Mouse (Mus musculus) c-Kit-positive CD71-negative TER-119-negative erythroid progenitor cells, embryonic 14.5 days (primary cell): ENCODE results near the gene Slc32a1.
A peak's percentile ranks its signal among the peaks of the same experiment; 100 is the strongest.

Experiments
- DNase-seq: peaks from one replicate; pipeline ENCODE4 v3.0.0-alpha.2; 2013; ENCODE audit warnings: low read depth

Gene Slc32a1

GRCm38 (mm10) chr2:158612671-158613250 lies 2.2 kb downstream of the Slc32a1 start:
- no peak for DNase-seq

DNA sequence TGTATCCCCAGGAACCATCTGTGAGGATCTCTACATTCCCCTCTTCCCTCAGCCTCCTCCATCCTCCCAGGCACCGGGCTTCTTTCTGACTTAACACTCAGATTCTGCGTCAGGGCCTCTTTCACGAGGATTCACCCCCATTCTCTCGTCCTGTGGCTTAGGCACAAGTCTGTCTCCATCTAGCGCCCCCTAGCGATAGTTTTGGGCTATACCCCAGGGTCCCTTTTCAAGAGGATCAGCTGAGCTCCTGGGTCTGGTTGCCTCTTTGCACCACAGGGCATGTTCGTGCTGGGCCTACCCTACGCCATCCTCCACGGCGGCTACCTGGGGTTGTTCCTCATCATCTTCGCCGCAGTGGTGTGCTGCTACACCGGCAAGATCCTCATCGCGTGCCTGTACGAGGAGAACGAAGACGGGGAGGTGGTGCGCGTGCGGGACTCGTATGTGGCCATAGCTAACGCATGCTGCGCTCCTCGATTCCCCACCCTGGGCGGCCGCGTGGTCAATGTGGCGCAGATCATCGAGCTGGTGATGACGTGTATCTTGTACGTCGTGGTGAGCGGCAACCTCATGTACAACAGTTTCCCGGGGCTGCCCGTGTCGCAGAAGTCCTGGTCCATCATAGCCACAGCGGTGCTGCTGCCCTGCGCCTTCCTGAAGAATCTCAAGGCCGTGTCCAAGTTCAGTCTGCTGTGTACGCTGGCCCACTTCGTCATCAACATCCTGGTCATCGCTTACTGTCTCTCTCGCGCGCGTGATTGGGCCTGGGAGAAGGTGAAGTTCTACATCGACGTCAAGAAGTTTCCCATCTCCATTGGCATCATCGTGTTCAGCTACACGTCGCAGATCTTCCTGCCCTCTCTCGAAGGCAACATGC lies 3.2 kb downstream of the Slc32a1 start:
- DNase-seq, result peak; percentile 66

- no peak for DNase-seq
Observed at GRCm38 (mm10) chr2:158614418-158614955, 3.9 kb downstream of the Slc32a1 start.

DNA sequence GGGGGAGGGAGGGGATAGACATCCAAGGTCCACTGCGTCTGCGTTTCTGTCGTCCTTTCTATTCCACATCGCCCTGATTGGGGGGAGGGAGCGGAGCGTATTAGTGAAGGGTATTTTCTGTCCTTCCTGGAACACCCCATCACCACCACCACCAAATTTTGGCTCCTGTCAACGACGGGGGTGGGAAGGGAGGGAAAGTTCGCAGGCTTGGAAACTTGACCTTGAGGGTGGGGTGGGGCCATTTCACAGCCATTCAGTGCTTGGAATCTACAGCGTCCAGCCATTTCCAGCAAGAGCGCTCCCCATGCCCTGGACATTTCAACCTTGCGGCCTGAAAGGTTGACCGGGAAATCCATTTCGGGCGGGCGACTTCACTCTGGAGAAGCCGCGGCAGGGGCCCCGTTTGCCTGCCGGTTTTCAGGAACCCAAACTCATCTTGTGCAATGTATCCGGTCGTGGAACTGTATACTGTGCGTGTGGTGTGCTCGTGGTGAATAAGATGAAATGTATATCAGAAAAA lies 4.7 kb downstream of the Slc32a1 start:
- no peak for DNase-seq

- no peak for DNase-seq
Observed at GRCm38 (mm10) chr2:158615702-158616101, 5.1 kb downstream of the Slc32a1 start.

- no peak for DNase-seq
Observed at GRCm38 (mm10) chr2:158616296-158616695, 5.7 kb downstream of the Slc32a1 start.

GRCm38 (mm10) chr2:158616790-158617189 lies 6.2 kb downstream of the Slc32a1 start:
- no peak for DNase-seq

DNA sequence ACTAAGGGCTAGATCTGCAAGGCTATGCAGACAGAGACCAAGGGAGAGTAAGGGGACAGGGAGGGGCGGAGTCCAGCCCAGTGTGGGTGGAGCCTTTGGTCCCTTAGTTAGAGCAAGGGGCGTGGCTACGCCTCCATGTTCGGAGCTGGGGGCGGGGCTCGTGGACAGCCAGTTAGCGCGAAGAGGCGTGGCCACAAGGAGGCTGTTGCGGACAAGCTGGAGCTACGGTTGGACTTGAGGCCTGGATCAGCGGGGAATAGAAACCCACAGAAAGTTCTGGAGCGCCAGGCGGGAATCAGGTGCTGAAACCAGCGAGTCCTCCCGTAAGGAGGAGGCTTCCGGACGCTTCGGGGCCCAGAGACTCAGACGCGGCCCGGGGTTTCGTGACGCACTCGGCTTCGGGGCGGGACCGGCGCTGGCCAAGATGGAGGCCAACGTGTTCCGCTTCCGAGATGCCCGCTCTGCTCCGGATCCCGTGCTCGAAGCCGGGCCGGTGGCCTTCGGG lies 14.2 kb downstream of the Slc32a1 start, which contains the start of gene Actr5:
Actr5 (plus strand) TSS at position 171 of the 505 bp plus-strand sequence.
- peak; percentile 88 for DNase-seq

DNA sequence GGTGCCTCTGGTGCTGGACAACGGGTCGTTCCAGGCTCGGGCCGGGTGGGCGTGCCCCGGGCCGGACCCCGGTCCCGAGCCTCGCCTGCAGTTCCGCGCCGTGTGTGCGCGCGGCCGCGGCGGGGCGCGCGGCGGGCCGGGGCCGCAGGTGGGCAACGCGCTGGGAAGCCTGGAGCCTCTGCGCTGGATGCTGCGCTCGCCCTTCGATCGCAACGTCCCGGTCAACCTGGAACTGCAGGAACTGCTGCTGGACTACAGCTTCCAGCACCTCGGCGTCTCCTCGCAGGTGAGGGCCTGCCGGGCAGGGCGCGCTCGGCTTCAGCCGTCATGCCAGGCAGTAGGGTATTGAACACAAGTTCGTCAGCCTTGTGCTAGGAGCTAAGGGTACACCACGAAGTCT lies 14.7 kb downstream of the Slc32a1 start:
- DNase-seq, result no peak

DNA sequence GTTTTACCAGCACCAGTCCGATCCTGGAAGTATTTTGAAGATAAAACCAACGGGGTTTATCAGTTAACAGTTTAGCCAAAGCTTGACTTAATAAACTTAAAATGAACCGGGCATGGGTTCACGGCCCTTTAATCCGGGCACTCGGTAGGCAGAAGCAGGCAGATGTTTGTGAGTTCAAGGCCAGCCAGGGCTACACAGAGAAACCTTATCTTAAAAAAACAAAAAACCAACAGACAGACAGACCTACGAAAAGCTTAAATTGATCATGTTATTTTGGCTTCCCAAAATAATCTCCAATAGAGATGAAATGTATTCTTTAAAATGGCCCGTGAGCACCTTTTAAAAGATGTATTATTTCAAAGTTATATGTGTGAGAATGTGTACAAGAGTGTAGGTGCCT lies 15.1 kb downstream of the Slc32a1 start:
- DNase-seq, result no peak

GRCm38 (mm10) chr2:158628858-158629257 lies 18.3 kb downstream of the Slc32a1 start:
- no peak for DNase-seq

GRCm38 (mm10) chr2:158629414-158629813 lies 18.8 kb downstream of the Slc32a1 start:
- no peak for DNase-seq

GRCm38 (mm10) chr2:158631873-158632272 lies 21.3 kb downstream of the Slc32a1 start:
- DNase-seq, result no peak

GRCm38 (mm10) chr2:158641869-158642268 lies 31.3 kb downstream of the Slc32a1 start:
- no peak for DNase-seq

DNA sequence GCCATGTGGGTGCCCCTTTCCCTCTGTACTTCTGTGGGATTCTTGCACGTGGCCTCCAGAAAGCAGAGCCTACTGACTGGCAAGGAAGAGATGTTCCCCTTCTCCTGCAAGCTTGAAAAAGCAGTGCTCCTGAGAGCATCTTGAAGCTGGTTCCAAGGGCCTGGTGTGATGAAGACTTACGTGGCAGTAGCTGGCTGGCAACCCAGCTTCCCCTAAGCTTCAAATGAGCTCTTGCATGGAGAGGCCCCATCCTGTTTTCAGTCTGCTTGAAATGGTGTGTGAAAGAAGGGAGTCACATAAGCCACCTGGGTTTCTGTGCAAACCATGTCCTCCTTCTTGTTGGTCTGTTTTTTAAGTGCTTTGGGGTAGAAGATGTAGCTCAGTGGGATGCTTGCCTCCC lies 32.0 kb downstream of the Slc32a1 start:
- no peak for DNase-seq

- no peak for DNase-seq
Observed at GRCm38 (mm10) chr2:158643791-158644190, 33.2 kb downstream of the Slc32a1 start.

DNA sequence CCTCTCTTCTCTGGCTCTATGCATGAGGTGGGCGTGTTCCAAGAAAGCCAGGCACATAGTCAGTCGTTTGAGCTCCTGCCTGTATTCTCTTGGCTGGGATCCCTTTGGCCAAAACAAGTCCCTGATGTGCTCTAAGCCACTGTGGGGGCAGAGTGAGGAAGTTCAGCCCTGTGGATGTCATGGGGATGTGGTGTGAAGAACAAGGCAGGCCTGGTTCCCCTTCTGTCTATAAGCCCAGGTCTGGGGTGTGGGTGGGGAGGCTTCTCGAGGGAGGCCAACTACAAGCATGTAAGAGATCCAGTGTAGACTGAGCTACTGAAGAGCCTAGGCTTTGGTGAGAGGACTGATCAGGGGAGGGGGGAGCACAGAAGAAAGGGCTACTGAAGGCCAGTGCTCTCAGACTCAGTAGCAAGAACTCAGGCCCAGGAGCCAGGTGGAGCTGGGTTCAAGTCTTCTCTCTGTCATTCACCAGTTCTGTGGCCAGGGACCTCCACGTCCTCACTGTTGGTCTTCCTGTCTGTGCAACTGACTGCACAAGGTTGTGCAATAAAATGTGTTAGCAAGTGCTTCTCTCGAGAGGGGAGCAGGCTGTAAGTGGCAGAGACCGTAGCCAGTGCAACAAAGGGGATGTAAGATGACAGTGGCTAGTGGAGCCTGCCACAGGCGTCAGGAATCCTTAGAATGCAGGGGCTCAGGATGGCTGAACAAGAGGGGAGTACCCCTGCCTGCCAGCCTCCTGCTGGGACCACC lies 40.8 kb downstream of the Slc32a1 start:
- DNase-seq, result no peak

GRCm38 (mm10) chr2:158652985-158653384 lies 42.4 kb downstream of the Slc32a1 start:
- DNase-seq, result peak; percentile 74

GRCm38 (mm10) chr2:158654717-158655116 lies 44.1 kb downstream of the Slc32a1 start:
- no peak for DNase-seq

- no peak for DNase-seq
Observed at GRCm38 (mm10) chr2:158655806-158656205, 45.2 kb downstream of the Slc32a1 start.

GRCm38 (mm10) chr2:158658822-158659221 lies 48.3 kb downstream of the Slc32a1 start:
- DNase-seq, result no peak

DNA sequence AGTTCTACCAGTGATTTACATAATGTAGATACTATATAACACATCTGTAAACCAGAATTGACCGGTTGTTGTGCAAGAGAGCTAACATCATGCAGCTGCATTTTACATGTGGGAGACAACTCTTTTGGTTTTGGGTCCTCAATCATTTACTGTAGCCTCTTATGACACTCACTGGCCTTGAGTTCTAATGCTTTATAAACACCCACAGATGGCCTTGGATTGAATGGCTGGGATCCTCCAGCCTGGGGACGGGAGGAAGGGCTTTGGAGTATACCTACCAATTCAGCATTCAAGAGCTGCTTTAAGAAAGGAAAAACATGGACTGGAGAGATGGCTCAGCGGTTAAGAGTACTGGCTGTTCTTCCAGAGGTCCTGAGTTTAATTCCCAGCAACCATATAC lies 48.8 kb downstream of the Slc32a1 start:
- no peak for DNase-seq
